Mouse (Mus musculus) bone marrow macrophage, adult 2 months (primary cell): ENCODE results near the gene Pilra.

Experiments
- CTCF ChIP-seq: IDR thresholded peaks from 2 replicates; pipeline ENCODE4 v1.5.1; 2012; ENCODE audit warnings: low read depth, mild to moderate bottlenecking, low read length, moderate library complexity
- POLR2A ChIP-seq: IDR thresholded peaks from 2 replicates; pipeline ENCODE4 v1.6.1; 2012; ENCODE audit warnings: mild to moderate bottlenecking, low read depth, low read length, borderline replicate concordance

- TF ChIP-seq CTCF (no peak), POLR2A (no peak)
These were observed 58.7 kb downstream of the Pilra start for GRCm38 (mm10) chr5:137777267-137777845.
